Mouse (Mus musculus): ENCODE results near the gene Slc5a10.
A peak's percentile ranks its signal among the peaks of the same experiment; 100 is the strongest.

The Slc5a10 gene

DNA sequence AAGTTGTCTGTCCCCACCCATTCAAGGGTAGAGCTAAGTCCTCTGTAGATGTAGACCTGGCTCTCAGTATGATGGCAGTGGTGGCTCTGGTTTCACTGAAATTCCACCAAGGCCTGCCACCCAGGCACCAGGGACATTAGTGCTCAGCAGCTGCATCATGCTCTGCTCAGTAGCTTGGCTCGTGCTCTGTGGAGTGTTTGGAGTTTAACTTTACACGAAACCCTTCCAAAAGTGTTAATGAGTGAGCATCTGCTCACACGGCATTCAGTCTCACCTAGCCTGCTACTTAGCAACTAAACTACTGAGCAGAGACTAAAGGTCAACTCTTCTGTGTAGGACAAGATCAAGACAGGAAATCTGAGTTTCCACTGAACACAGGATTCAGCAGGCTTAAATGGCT, at the start of gene Slc5a10:
Gene Slc5a10 (minus strand): TSS at position 191 of the 400 bp plus-strand sequence.
- DNase-seq (ENCODE audit: low spot score), result no peak

DNA sequence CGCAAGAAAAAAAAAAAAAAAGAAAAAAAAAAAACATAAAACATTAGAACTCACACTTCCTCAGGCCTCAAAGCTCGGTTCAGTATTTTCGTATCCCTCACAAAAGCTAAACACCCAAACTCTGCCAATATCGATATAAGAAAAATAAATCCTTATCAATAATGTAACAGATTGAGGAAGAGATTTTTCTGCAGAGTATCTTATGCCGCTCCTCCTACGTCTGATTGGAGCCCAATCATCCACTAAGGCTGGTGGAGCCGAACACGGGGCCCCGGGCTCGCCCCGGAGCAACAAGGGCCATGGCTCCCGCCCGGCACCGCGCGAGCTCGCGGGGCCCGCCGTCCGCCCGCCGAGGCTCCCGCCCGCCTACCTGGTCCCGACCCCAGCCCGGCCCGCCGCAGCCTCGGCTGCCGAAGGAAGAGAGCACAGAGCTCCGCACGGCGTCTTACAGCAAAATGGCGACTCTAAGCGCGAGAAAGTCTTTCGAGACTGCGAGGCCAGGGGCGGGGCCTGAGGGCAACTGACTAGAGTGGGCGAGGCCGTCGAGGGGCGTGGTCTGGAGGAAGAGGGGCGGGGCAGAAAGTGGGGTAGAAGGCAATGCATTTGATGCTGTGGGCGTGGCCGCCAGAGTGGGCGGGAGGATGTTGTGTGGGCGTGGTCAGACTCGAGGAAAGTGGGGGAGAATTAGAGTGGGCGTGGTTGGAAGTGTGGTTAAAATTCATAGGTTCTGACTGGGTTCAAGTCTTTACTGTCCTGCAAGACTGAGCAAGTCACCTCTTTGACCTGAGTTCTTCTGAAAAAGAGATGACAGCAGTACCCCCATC, 41.2 kb upstream of the Slc5a10 start, which contains the start of gene Prpsap2:
Gene Prpsap2 (minus strand): TSS at position 505 of the 824 bp plus-strand sequence.
- DNase-seq (ENCODE audit: low spot score), result peak; percentile 99

DNA sequence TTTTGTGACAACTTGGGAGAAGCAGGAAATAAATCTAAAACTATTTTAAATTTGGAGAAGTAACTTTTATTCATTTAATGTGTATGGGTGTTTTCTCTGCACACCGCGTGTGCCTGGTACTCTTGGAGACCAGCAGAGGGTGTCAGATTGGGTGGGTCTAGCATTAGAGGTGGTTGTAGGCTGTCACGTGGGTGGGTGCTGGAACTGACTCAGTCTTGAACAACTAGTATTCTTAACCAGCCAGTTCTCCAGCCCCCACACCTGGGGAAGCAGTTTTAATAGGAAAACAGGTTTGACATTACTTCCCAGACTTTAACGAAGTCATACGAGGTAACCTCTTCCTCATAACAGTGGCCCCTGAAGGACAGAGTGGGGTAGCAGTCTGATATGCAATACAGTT, 39.9 kb upstream of the Slc5a10 start:
- DNase-seq (ENCODE audit: low spot score), result no peak

DNA sequence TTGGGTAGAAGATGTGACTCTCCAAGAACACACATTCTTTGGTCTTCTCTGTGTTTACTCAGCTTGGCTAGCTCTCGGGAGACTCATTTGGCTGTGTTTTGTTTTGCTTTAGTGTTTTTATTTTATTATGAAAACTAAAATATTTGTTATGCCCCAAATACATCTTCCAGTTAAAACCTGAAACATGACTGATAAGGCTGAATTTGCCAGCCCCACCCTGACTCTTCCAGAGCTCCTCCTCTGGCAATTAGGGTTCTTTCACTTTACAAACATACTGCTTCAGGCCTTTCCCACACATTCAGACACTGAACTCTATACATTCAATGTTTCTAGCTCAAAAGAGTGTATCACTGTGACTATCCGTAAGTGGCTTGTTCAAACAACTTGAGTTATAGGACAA, 36.5 kb upstream of the Slc5a10 start:
- DNase-seq (ENCODE audit: low spot score), result no peak

DNA sequence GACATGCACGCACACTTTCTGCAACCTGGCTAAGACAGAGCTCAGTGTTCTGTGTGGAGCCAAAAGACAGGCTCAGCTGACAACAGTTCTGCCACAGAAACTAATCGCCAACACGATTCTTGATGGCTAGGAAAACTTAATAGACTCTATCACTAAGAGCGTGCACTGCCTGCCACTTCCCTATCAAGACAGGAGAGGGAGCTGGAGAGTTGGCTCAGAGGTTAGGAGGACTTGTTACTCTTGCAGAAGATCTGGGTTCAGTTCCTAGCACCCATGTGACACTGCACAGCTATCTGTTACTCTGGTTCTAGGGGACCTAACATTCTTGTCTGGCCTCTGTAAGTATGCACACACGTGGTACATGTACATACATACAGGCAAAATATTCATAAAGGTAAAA, 31.0 kb upstream of the Slc5a10 start:
- peak; percentile 56 for DNase-seq (ENCODE audit: low spot score)

DNA sequence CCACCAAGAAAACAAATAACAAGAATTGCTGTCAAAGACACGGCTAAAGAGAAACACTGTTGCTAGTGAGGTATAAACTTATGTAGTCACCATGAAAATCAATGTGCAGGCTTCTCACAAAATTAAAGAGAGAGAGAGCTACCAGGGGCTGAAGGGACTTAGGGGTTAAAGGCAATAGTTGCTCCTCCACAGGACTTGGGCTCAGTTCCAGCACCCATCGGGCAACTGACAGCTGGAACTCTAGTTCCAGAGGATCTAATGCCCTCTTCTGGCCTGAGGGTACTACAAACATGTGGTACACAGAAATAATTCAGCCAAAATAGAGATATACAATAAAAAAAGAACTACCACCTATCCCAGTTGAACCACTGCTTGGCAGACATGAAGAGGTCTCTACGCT, 26.5 kb upstream of the Slc5a10 start:
- DNase-seq (ENCODE audit: low spot score), result no peak

DNA sequence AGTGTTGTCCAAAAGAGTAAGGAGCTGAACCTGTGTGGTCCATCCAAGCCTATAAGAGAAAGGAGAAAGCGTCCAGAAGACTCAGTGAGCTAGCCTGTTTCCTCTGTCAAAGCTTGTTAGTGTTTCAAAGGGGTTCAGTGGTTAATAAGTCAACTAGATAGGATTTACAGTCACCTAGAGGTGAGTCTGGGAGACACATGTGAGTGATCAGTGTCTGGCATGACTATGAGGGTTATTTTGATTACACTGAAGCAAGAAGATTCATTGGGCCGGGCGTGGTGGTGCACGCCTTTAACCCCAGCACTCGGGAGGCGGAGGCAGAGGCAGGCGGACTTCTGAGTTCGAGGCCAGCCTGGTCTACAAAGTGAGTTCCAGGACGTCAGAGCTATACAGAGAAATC, 25.2 kb upstream of the Slc5a10 start:
- DNase-seq (ENCODE audit: low spot score), result no peak

DNA sequence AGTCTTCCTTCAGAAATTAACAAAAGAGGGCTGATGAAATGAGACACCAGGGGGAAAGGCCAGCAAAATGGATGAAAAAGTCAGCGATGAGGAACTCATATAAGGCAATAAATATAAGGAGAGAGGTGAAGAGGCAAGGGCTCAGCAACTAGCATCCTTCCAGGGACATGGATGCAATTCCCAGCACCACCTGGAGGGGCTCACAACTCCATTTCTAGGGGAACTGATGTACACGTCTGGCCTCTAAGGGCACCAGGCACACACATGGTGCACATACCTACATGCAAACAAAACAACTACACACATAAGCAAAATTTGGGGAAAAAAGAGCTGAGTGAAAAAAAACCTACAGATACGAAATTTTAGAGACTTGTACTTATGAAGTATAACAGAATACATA, 23.8 kb upstream of the Slc5a10 start:
- peak; percentile 18 for DNase-seq (ENCODE audit: low spot score)

DNA sequence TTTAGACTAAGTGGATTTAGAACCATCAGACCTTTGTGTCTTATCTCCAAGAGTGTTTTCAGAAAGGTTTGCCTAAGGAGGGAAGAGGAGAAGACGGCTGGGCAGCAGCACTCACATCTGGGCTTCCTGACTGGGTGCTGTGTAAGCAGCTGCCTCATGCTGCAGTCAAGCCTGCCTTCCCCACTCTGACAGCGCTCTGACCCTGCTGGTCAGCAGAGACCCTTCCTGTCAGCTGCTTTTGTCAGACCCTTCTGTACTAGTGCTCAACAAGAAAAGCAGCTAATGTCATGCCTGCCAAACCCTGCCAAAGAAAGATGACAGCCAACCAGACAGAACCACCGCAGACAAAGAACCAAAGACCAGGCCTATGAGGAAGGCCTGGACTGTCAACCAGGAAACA, 23.1 kb upstream of the Slc5a10 start:
- peak; percentile 6 for DNase-seq (ENCODE audit: low spot score)

DNA sequence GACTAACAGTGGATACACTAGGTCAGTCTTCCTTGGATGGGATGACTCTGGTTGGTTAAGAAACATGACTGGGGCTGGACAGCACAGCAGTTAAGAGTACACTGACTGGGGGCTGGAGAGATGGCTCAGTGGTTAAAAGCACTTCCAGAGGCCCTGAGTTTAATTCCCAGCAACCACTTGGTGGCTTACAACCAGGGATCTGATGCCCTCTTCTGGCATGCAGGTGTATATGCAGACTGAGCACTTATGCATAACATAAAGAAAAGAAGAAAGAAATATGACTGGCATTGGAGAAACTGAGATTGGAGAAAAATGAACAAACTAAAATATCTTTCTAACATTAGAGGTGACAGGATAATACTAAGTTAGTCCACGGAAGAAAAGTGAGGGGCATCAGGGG, 19.9 kb upstream of the Slc5a10 start:
- no peak for DNase-seq (ENCODE audit: low spot score)

DNA sequence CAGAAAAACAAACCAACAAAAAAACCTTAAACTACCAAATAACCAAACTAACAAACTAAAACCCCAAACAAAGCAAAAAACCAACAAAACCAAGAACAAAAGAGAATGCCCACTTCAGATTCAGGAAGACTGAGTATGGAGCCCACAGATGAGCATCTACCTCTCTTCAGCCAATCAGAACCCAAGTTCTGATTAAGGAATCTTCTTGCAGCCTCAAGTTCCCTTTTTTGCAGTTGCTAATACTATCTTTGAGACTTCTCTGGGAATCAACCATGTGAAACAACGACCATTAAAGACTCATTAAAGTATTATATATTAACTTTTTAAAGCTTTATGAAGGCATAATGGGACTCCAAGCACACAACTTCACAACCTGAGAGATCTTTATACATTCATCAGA, 16.7 kb upstream of the Slc5a10 start:
- no peak for DNase-seq (ENCODE audit: low spot score)

DNA sequence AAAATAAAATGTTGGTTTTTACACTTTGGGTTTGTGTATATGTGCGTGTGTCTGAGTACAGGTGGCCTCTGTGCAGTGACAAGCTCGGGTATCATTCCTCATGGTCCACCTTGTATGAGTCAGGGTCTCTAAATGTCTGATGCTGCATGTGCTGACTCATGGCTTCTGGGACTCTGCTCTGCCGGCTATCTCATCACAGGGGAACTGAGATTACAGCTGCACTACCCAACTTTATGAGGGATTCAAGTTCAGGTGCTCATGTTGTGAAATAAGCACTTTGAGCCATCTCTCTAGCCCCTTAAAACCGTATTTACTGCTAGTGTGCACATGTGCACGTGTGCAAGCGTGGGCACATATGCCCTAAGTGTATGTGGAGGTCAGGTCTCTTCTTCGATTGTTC, 12.0 kb upstream of the Slc5a10 start:
- no peak for DNase-seq (ENCODE audit: low spot score)

DNA sequence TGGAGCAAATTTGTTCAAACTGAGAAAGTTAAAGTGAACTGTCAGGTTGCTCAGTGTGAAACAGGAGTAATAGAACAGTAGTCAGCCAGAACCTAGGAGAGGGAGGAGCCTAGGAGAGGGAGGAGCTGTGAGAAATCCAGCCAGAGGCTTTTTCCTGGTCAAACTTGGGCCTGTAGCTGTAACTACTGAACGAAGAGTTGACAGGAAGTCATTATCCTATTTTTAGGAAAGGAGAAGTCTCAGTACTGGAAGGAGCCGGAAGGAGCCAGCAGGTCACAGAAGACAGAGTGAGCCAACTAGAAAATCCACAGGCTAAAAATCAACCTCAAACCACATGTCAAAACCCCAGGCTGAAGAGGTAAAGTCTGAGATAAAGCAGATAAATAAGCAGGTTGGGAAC, 7.4 kb upstream of the Slc5a10 start:
- DNase-seq (ENCODE audit: low spot score), result no peak

DNA sequence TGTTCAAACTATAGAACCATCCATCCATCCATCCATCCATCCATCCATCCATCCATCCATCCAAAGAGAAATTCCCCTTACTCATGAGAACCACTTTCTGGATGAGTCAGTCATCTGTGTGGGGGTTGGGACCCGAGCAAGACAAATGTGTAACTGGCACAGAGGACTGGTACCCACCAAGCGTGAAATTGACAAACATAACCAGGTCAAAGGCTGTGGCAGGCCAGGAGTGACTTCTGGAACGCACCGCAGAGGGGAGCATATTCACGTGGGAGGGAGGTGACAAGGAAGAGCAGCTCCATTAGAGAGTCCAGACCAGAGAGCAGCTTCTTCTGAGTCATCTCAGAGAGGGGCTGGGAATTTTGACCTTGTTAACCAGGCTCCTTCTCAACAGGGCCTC, 1.5 kb upstream of the Slc5a10 start:
- DNase-seq (ENCODE audit: low spot score), result no peak

DNA sequence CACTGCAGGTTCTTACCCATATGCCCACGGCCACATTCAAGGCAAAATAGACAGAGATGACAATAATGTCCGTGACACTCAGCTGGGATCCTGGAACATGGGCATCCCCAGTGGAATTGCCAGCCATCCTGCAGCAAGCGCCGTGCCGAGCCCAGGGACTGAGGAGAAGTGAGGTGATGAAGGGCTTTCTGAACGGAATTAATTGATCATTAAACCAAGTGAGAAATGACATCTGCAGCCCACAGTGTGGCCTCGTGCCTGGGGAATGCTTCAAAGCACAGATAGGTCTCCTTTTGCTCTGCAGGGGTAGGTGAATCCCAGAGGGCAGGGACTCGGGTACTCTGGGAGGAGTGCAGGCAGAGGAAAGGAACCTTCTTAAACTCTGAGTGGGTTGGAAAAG, 800 bp downstream of the Slc5a10 start:
- no peak for DNase-seq (ENCODE audit: low spot score)

DNA sequence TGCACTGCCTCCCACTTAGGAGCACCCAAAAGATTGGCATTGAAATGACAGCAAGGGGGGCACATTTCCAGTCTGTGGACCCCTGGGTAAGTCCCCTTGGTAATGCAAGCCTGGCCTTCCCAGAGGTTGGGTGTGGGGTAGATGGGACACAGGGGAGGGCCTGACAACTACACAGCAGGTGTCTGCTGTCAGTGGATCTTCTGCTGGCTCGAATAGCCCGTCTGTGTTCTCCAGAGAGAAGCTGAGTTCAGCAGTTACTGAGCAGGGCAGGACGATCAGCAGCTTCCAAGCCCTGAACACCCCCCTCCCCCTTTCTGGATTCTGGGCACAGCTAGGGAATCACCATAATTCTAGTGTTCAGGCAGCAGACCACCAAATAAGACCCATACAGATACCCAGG, 1.2 kb downstream of the Slc5a10 start:
- DNase-seq (ENCODE audit: low spot score), result no peak

DNA sequence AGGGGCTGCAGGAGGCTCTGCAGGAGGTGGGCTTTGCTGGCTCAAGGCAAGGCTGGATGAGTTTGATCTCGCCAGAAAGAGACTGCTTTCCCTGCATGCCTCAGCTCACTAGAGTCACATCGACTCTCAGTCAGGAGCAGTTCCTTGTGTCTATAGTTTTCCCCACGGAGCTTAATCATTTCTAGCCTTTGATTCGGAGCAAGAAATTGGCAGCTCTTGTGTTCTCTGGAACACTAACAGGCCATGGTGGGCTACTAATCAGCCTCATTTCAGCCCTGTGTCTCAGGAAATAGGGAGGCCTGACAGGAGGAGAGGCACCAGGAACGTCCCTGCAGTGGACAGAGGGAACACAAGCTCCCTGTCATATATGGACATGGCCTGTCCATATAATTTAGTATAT, 2.6 kb downstream of the Slc5a10 start:
- no peak for DNase-seq (ENCODE audit: low spot score)

DNA sequence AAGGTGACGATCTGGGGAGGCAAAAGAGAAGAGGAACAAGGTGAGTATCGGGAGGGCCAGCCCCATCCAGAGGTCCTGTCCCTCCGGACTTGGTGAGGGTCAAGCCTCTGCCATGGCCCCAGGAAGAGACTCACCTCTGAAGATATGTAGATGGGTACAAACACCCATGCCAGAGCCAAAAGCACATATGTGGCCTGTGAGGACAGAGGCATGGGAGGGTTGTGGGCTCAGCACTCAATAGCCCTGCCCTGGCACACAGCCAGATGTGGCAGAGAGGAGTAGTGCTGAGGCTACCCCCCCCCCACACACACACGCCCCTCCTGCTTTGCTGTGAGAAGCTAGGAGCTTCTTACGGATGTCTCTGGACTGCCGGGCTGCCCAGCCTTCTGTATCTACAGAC, 5.5 kb downstream of the Slc5a10 start:
- no peak for DNase-seq (ENCODE audit: low spot score)

DNA sequence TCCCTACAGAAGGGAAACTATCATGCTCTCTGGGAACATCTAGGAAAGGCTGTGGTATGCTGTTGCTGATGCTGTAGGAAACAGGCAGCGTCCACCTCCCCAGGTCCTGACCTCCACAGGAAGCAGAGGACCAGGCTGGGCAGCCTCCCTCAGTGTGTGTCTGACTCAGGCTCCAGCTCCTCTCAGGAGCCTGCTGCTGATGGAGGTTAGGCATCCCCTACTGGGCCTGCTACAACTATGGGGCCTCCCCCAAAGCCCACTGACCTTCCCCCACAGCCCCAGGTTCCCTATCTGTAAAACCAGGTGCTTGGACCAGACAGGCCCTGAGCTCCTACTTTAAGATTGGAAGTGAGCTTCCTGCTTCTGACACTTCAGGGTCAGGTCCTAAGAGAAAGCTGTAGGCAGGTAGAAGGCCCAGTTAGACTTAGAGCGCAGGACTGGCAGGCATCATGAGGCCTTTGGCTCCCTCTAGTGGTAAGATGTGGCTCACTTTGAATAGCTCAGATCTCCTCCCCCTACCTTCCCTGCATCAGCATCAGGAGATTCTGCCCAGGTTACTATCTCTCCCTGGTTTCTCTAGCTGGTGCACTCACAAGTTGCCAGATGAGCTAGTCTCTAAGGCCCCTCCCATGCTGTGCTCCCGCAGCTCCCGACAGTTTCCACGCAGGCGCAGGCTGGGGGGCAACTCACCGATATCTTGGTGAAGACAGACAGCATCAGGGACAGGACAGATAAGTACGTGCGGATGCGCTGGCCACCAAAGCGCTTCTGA, 6.1 kb downstream of the Slc5a10 start:
- DNase-seq (ENCODE audit: low spot score), result peak; percentile 95

DNA sequence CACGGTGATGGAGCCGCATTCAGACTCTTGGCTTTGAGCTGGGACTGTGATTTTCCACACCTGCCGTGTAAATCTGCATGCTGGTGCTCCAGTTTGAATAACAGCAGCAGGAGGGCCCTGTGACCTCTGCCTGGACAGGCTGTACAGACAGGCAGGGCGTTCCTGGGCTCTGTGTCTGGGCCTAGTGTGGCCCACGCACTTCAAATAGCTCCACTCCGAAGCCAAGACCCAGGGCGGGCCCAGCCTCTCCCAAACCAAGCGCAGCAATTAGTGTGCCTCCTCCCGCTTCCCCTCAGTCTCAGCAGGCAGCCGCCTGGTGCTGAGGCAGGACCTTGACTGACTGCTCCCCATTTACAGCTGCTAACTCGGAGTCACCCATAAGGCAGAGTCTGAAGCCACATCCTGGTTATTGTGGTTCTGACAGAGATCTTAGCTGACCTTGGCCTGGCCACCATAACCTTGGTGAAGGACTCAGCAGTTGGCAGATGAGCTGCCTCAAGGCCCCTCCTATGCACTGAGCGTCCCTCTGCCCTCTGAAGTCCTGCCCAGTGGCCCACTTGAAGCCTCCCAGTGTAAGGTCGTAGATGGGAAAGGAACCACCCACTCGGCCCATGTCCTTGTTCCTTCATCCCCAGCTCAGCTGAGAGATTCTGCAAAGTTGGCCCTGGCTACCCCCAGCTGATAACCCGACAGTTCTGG, 7.3 kb downstream of the Slc5a10 start:
- DNase-seq (ENCODE audit: low spot score), result no peak

DNA sequence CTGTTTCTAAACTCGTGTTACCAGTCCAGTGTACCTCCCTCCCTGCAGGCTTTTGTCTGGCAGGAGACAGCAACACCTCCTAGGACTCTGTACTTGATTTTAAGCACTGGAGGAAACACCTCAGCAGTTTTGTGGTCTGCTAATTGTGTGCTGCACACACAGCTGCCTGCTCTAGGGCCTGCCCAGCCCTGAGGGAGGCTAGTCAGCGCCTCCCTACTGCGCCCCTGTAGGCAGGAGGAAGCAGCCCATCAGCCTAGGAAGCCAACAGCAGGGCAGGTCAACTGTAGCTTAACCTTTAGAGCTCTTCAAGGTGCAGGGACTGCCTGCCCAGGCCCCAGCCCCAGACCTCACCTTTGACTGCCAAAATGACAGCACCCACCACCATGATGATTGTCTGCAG, 11.7 kb downstream of the Slc5a10 start:
- DNase-seq (ENCODE audit: low spot score), result no peak

DNA sequence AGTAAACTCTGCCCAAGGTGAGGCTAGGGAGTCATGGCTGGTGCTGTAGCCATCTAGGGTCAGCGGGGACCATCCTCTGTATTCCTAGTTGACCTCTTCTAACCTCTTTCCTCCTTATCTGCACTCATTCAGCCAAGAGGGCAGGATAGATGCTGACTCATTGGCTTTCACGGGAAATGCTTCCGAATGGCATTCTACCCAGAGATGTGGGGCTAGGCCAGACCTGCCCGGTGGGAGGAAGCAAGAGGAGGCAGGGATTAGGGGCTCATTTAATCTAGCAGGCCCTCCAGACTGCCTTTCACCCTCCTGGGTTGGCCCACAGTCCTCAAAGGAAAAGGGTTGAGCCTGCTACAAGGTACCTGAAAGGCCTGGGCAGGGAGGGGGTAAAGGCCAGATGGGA, 14.4 kb downstream of the Slc5a10 start:
- no peak for DNase-seq (ENCODE audit: low spot score)

DNA sequence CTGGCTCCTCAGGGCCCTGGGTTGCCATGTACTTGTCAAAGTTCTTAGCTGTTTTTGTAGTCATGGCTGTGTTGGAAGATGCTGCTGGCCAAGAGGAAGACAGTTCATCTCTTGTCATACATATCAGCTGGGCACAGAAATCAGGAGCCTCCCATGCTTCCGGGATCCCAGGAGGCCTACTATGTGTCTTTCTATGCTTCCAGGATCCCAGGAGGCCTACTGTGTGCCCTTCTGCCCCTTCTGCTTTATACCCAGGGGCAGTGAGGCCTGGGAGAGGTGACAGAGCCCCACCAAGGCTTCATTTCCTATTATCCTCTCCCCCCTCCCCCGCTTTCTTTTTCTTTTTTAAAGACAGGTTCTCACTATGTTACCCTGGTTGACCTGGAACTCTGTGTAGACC, 15.0 kb downstream of the Slc5a10 start:
- DNase-seq (ENCODE audit: low spot score), result no peak

All from embryo, embryonic 10 days (tissue).